Mouse (Mus musculus) heart, postnatal 36 days (tissue): ENCODE results near the gene 2410137M14Rik. TPM values are rescaled to one million over a fixed set of nuclear protein-coding genes. Genes with fewer than 3 reads are reported as not detected.
"Not testable (repeated sequence)": the region's sequence is repeated elsewhere in the genome, so short reads cannot be mapped to it uniquely, and the experiment has no call there.

Source experiments
- DNase-seq, 2 experiments: peaks; one replicate each; pipeline ENCODE4 v3.0.0; 2021 to 2022
- intact Hi-C: fragments of 180-260 bp; cut with DNase I; formaldehyde crosslinking; loops from one replicate; pipeline ENCODE4 v1.15.1; 2025
- total RNA-seq, 2 experiments: library from RNA; stranded (reverse); gene quantifications; 2 replicates each; pipeline ENCODE4 v1.2.3; 2021

The 2410137M14Rik gene
- not detected for total RNA-seq

- intact Hi-C loops: no loop called here
- peak; percentile 9 to 22 for DNase-seq
Measured at GRCm38 (mm10) chr17:36981221-36981813, at the start of gene 2410137M14Rik. 2410137M14Rik (minus strand) TSS chr17:36981237.

- no peak for DNase-seq
- intact Hi-C loops: no loop called here
Measured at GRCm38 (mm10) chr17:37029162-37029561, 48.1 kb upstream of the 2410137M14Rik start.

- intact Hi-C loops: no loop called here
- DNase-seq: peak; percentile 86 to 87
Measured at GRCm38 (mm10) chr17:37028683-37029120, 47.7 kb upstream of the 2410137M14Rik start.

- DNase-seq: no peak
- intact Hi-C loops: no loop called here
Measured at GRCm38 (mm10) chr17:37028212-37028611, 47.2 kb upstream of the 2410137M14Rik start.

- intact Hi-C loops: no loop called here
- no peak for DNase-seq
Measured at GRCm38 (mm10) chr17:37027486-37027885, 46.4 kb upstream of the 2410137M14Rik start.

- intact Hi-C loops: no loop called here
- no peak for DNase-seq
Measured at GRCm38 (mm10) chr17:37026425-37026824, 45.4 kb upstream of the 2410137M14Rik start.

- no peak for DNase-seq
- intact Hi-C loops: no loop called here
Measured at GRCm38 (mm10) chr17:37022628-37023576, 41.9 kb upstream of the 2410137M14Rik start, which contains the start of gene Mog. Mog (minus strand) TSS chr17:37023398.

GRCm38 (mm10) chr17:37019242-37019641 is 38.2 kb upstream of the 2410137M14Rik start:
- intact Hi-C loops, DNase-seq: not testable (repeated sequence)

- DNase-seq: no peak
- intact Hi-C loops: no loop called here
Measured at GRCm38 (mm10) chr17:37018328-37018727, 37.3 kb upstream of the 2410137M14Rik start.

- no peak for DNase-seq
- intact Hi-C loops: no loop called here
Measured at GRCm38 (mm10) chr17:37016333-37016732, 35.3 kb upstream of the 2410137M14Rik start.

- DNase-seq: no peak
- intact Hi-C loops: no loop called here
Measured at GRCm38 (mm10) chr17:37012141-37012540, 31.1 kb upstream of the 2410137M14Rik start.

GRCm38 (mm10) chr17:37011719-37012118 is 30.7 kb upstream of the 2410137M14Rik start:
- intact Hi-C loops: no loop called here
- DNase-seq: no peak

- intact Hi-C loops: no loop called here
- no peak for DNase-seq
Measured at GRCm38 (mm10) chr17:37009460-37010042, 28.5 kb upstream of the 2410137M14Rik start.

GRCm38 (mm10) chr17:37008161-37008560 is 27.1 kb upstream of the 2410137M14Rik start:
- intact Hi-C loops: no loop called here

GRCm38 (mm10) chr17:37003366-37003765 is 22.3 kb upstream of the 2410137M14Rik start:
- DNase-seq: no peak
- intact Hi-C loops: loop anchor here (2.0 kb wide), 1 partner anchor 43 kb away; no protein-coding TSS in a partner anchor

More at GRCm38 (mm10) chr17:37008161-37008560, 27.1 kb upstream of the 2410137M14Rik start:
- DNase-seq: no peak

- DNase-seq: peak; percentile 43
- intact Hi-C loops: loop anchor here (2.0 kb wide), 1 partner anchor 44 kb away; no protein-coding TSS in a partner anchor
Measured at GRCm38 (mm10) chr17:37002364-37003330, 21.6 kb upstream of the 2410137M14Rik start.

- no peak for DNase-seq
- intact Hi-C loops: no loop called here
Measured at GRCm38 (mm10) chr17:37000863-37001262, 19.8 kb upstream of the 2410137M14Rik start, which contains the start of gene Zfp57. Zfp57 (plus strand) TSS chr17:37001163.

GRCm38 (mm10) chr17:36998477-36998876 is 17.4 kb upstream of the 2410137M14Rik start:
- intact Hi-C loops: loop anchor here (5.0 kb wide), 1 partner anchor 106 kb away; the partner anchor contains the start of gene Trim40
- DNase-seq: no peak

GRCm38 (mm10) chr17:36997033-36997735 is 16.1 kb upstream of the 2410137M14Rik start:
- DNase-seq: peak; percentile 76 to 85
- intact Hi-C loops: loop anchor here (1.0 to 5.0 kb wide), 2 partner anchors 82 to 105 kb away; partner anchors contain the start of gene Trim40
